Mouse (Mus musculus) ES-E14 (cell line): ENCODE measurements around the gene Hdac11. TPM values are rescaled to one million over a fixed set of nuclear protein-coding genes. Genes with fewer than 3 reads are reported as not detected.

Experiments
- DNase-seq: peaks from one replicate; pipeline ENCODE4 v3.0.0-alpha.2; 2013; ENCODE audit warnings: low read depth, low spot score
- H3K27ac ChIP-seq: 2 replicates; pipeline ENCODE4 v1.5.1; 2012; ENCODE audit warnings: low read depth, mild to moderate bottlenecking, low read length, moderate library complexity, mixed read lengths; ENCODE audit not compliant: poor library complexity, insufficient read depth, severe bottlenecking
- H3K36me3 ChIP-seq: 2 replicates; pipeline ENCODE4 v1.6.1; 2012; ENCODE audit warnings: mild to moderate bottlenecking, low read length, moderate library complexity, mixed read lengths; ENCODE audit not compliant: control insufficient read depth, poor library complexity, insufficient read depth, severe bottlenecking
- H3K4me1 ChIP-seq, 2 experiments: fragments of 150-350 bp in 1 of 2; sonication (generic) in 1 of 2; 2 replicates each; pipeline ENCODE4 v1.6.1; 2012; ENCODE audit warnings: low read length in 2 of 2, mild to moderate bottlenecking in 1 of 2, mixed read lengths in 1 of 2; ENCODE audit not compliant: control insufficient read depth in 2 of 2, insufficient read depth in 2 of 2, poor library complexity in 1 of 2
- H3K4me3 ChIP-seq, 2 experiments: fragments of 150-350 bp in 1 of 2; sonication (generic) in 1 of 2; 2 replicates each; pipeline ENCODE4 v1.5.1; 2012; ENCODE audit warnings: low read length in 2 of 2, low read depth in 1 of 2, mild to moderate bottlenecking in 1 of 2, mixed read lengths in 1 of 2; ENCODE audit not compliant: insufficient read depth in 1 of 2, poor library complexity in 1 of 2, severe bottlenecking in 1 of 2
- H3K9ac ChIP-seq: 2 replicates; pipeline ENCODE4 v1.6.1; 2012; ENCODE audit warnings: low read depth, mild to moderate bottlenecking, low read length, mixed read lengths; ENCODE audit not compliant: poor library complexity, insufficient read depth, severe bottlenecking
- H3K9me3 ChIP-seq: fragments of 150-350 bp; sonication (generic); 2 replicates; pipeline ENCODE4 v1.6.1; 2012; ENCODE audit warnings: low read depth, mild to moderate bottlenecking, low read length; ENCODE audit not compliant: control insufficient read depth, insufficient read depth
- CHD2 ChIP-seq: IDR thresholded peaks from 2 replicates; pipeline ENCODE4 v1.6.1; 2014; ENCODE audit warnings: mild to moderate bottlenecking, low read depth, low read length, inconsistent platforms
- HCFC1 ChIP-seq: IDR thresholded peaks from 2 replicates; pipeline ENCODE4 v1.6.1; 2012; ENCODE audit warnings: low read length, inconsistent platforms, borderline replicate concordance; ENCODE audit not compliant: insufficient read depth
- MAFK ChIP-seq: IDR thresholded peaks from 2 replicates; pipeline ENCODE4 v1.6.1; 2014; ENCODE audit warnings: mild to moderate bottlenecking, low read depth, low read length, inconsistent platforms; ENCODE audit not compliant: insufficient read depth
- ZC3H11A ChIP-seq: IDR thresholded peaks from 2 replicates; pipeline ENCODE4 v1.6.1; 2012; ENCODE audit warnings: low read depth, mild to moderate bottlenecking, inconsistent platforms, low read length, borderline replicate concordance
- ZNF384 ChIP-seq: IDR thresholded peaks from 2 replicates; pipeline ENCODE4 v1.6.1; 2012; ENCODE audit warnings: low read depth, low read length, inconsistent platforms
- in situ Hi-C, 2 experiments: fragments of 600-800 bp; cut with MboI; formaldehyde crosslinking; loops; one replicate each; pipeline ENCODE4 v1.15.1; 2025; ENCODE audit warnings: low sequenced_read_pairs in 2 of 2, inconsistent platforms in 1 of 2; ENCODE audit not compliant: unreplicated experiment in 2 of 2
- total RNA-seq: library from RNA; depleted of rRNA; stranded (reverse); fragments of 300-350 nt; gene quantifications from 2 replicates; pipeline ENCODE4 v1.2.3, GENCODE M21; 2012

Gene Hdac11
- total RNA-seq, 1 experiment = 2.6 TPM

DNA sequence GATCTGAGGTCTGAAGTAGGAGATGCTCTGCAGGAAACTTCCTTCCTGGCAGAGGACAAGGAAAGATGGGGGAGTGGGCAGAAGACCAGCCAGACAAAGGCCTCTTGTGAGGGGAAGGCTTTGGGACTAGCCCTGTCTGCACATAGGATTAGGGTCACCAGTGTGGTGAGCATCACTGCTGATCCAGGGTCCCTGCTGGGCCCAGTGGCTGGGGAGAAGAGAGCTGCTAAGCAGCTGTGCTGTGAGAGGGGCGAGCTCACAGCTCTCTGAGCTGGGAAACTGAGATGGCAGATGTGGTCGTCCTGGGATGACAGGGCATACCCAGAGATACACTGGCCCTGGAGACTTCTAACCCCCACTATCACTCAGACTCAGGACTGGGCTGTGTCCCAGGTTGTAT, 35.0 kb downstream of the Hdac11 start:
- no peaks in the 10 kb centered on the region for H3K9me3 ChIP-seq
- DNase-seq = no peak
- TF ChIP-seq ZNF384 (no peak), HCFC1 (no peak), CHD2 (no peak), MAFK (no peak), ZC3H11A (no peak)
- in situ Hi-C loops = no loop called here
- H3K36me3 ChIP-seq = no peaks in the 10 kb centered on the region
- no peak overlapping the region for H3K9ac ChIP-seq
- no peak overlapping the region for H3K4me3 ChIP-seq
- no peaks in the 10 kb centered on the region for H3K4me1 ChIP-seq
- no peak overlapping the region for H3K27ac ChIP-seq

- in situ Hi-C loops = no loop called here
- H3K27ac ChIP-seq = no peak overlapping the region
- no peak for DNase-seq
- H3K4me1 ChIP-seq = no peaks in the 10 kb centered on the region
- TF ChIP-seq MAFK (no peak), ZNF384 (no peak), HCFC1 (no peak), ZC3H11A (no peak), CHD2 (no peak)
- no peaks in the 10 kb centered on the region for H3K36me3 ChIP-seq
- no peaks in the 10 kb centered on the region for H3K9me3 ChIP-seq
- no peak overlapping the region for H3K4me3 ChIP-seq
- H3K9ac ChIP-seq = no peak overlapping the region
These were observed 36.0 kb downstream of the Hdac11 start for GRCm38 (mm10) chr6:91192421-91192820.

DNA sequence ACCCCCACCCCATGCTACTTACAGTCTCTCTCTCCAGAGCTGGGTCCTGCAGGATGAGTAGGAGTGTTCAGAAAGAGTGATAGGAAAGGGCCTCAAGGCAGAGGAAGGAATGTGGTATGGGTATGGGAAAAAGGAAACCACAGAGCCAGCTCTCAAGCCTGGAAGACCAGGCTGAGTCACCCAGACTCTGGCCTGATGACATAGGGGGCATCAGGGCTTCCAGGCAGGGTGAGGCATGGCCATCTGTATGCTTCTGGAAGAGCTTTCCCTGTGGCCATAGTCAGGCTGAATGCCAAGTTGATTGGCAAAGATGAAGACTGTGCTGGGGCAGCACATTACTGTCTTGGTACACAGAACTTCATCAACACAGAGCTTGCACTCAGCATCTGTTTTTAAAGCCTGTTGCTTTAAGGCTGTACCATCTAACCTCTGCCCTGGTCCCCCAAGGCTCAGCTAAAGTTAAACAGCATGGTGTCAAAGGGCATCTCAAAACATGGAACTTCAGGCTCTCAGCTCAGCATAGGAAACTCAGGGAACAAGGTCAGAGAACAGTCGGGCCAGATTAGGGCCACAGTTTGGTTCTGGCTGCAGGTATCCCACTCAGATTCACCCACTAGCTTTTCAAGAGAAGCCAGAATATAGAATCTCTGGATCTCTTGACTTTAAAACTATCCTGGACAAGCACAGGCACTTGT, 36.5 kb downstream of the Hdac11 start:
- no peak overlapping the region for H3K9ac ChIP-seq
- H3K4me3 ChIP-seq = no peak overlapping the region
- DNase-seq = no peak
- H3K36me3 ChIP-seq = no peaks in the 10 kb centered on the region
- no peaks in the 10 kb centered on the region for H3K4me1 ChIP-seq
- no peak overlapping the region for H3K27ac ChIP-seq
- TF ChIP-seq ZNF384 (no peak), ZC3H11A (no peak)
- in situ Hi-C loops = no loop called here
- H3K9me3 ChIP-seq = no peaks in the 10 kb centered on the region

DNA sequence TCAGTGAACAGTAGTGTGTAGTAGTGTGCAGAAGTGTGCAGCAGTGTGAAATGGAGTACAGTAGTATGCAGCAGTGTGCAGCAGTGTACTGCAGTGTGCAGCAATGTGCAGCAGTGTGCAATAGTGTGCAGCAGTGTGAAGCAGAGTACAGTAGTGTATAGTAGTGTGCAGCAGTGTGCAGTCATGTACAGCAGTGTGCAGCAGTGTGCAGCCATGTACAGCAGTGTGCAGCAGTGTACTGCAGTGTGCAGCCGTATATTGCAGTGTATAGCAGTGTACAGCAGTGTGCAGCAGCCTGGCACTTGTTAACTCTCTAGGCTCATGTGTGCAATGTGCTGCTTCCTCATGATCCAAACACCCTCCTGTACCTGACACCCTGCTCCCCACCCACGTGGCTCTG, 42.0 kb downstream of the Hdac11 start:
- Histone ChIP-seq H3K36me3 (no peaks in the 10 kb centered on the region), H3K27ac (no peak overlapping the region), H3K9me3 (no peaks in the 10 kb centered on the region), H3K9ac (no peak overlapping the region), H3K4me3 (no peak overlapping the region), H3K4me1 (no peaks in the 10 kb centered on the region)
- DNase-seq = no peak
- in situ Hi-C loops = no loop called here
- TF ChIP-seq HCFC1 = no peak
- no peak for TF ChIP-seq ZNF384
- no peak for TF ChIP-seq MAFK
- TF ChIP-seq ZC3H11A = no peak
- no peak for TF ChIP-seq CHD2
